Mouse (Mus musculus) liver, embryonic 13.5 days (tissue): Measurements from ENCODE around the gene Lysmd4. TPM values are rescaled to one million over a fixed set of nuclear protein-coding genes. Genes with fewer than 3 reads are reported as not detected.
A peak's percentile ranks its signal among the peaks of the same experiment; 100 is the strongest.
"Not testable (repeated sequence)": the region's sequence is repeated elsewhere in the genome, so short reads cannot be mapped to it uniquely, and the experiment has no call there.

ENCODE experiments used
- ATAC-seq: fragments of 200-750 bp; cut with Nextera tagmentation; 2 replicates; pipeline ENCODE4 v1.8.0; 2017; ENCODE audit warnings: low read depth, mild to moderate bottlenecking, moderate number of reproducible peaks, moderate library complexity
- DNase-seq: peaks from one replicate; pipeline ENCODE4 v3.0.0; 2022
- H3K27ac ChIP-seq: fragments of 300-500 bp; sonication (generic); 2 replicates; pipeline ENCODE4 v1.5.1; 2015; ENCODE audit warnings: moderate library complexity, mild to moderate bottlenecking, inconsistent platforms
- H3K27me3 ChIP-seq: fragments of 300-500 bp; sonication (generic); 2 replicates; pipeline ENCODE4 v1.6.1; 2015; ENCODE audit warnings: mild to moderate bottlenecking, inconsistent platforms
- H3K36me3 ChIP-seq: fragments of 300-500 bp; sonication (generic); 2 replicates; pipeline ENCODE4 v1.6.1; 2015; ENCODE audit warnings: mild to moderate bottlenecking, inconsistent platforms
- H3K4me1 ChIP-seq: fragments of 300-500 bp; sonication (generic); replicated peaks from 2 replicates; pipeline ENCODE4 v1.6.1; 2015; ENCODE audit warnings: inconsistent platforms
- H3K4me2 ChIP-seq: fragments of 300-500 bp; sonication (generic); 2 replicates; pipeline ENCODE4 v1.6.1; 2015; ENCODE audit warnings: inconsistent platforms, mild to moderate bottlenecking, moderate library complexity
- H3K4me3 ChIP-seq: fragments of 300-500 bp; sonication (generic); replicated peaks from 2 replicates; pipeline ENCODE4 v1.5.1; 2015; ENCODE audit warnings: mild to moderate bottlenecking, inconsistent platforms
- H3K9ac ChIP-seq: fragments of 300-500 bp; sonication (generic); 2 replicates; pipeline ENCODE4 v1.6.1; 2015; ENCODE audit warnings: mild to moderate bottlenecking, inconsistent platforms
- H3K9me3 ChIP-seq: fragments of 300-500 bp; sonication (generic); replicated peaks from 2 replicates; pipeline ENCODE4 v1.6.1; 2016; ENCODE audit warnings: inconsistent platforms
- WGBS: fragments of 180-500 bp; shearing (Covaris S2); methylation state at CpG from one replicate; pipeline ENCODE4 v1.1.7; 2015; ENCODE audit not compliant: insufficient replicate concordance; 5-methylcytosine and 5-hydroxymethylcytosine counted together
- polyA plus RNA-seq: library from polyadenylated mRNA; unstranded; fragments of >200 nt; fragmentation: Nextera tagmentation; extraction: Ambion mirVana; gene quantifications from 2 replicates; pipeline ENCODE4 v1.2.1, GENCODE M21; 2015

Gene Lysmd4
- polyA plus RNA-seq, 1 experiment from 2014 or later = 2.9 TPM

DNA sequence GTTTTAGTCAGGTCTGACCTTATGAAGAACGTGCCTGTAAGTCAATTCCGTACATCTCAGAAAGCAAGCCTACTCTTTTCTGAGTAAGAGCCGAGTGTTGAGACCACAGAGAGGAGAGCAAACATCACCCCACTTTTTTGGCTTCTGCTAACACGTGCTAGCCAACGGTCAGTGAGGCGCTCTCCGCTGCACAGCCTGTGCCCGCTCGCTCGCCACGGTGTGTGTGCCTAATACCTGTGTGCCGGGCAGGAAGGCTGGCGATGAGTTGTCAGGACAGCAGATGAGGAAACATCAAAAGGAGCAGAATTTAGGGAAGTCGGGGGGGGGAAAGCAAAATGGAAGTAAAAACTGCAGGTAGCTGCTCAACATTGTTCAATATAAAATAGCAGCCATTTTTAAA lies 10.2 kb downstream of the Lysmd4 start:
- no peak overlapping the region for H3K4me3 ChIP-seq
- DNase-seq = no peak
- H3K36me3 ChIP-seq = peaks cover 36% of the 10 kb centered on the region; the same call in 1 of the 2 replicates
- H3K9ac ChIP-seq = no peak overlapping the region
- no peaks in the 10 kb centered on the region for H3K4me1 ChIP-seq
- WGBS = 85% methylated on average over 14 of the region's 14 CpGs
- no peaks in the 10 kb centered on the region for H3K9me3 ChIP-seq
- no peak overlapping the region for H3K4me2 ChIP-seq
- no peak for ATAC-seq
- no peaks in the 10 kb centered on the region for H3K27me3 ChIP-seq
- H3K27ac ChIP-seq = no peak overlapping the region

DNA sequence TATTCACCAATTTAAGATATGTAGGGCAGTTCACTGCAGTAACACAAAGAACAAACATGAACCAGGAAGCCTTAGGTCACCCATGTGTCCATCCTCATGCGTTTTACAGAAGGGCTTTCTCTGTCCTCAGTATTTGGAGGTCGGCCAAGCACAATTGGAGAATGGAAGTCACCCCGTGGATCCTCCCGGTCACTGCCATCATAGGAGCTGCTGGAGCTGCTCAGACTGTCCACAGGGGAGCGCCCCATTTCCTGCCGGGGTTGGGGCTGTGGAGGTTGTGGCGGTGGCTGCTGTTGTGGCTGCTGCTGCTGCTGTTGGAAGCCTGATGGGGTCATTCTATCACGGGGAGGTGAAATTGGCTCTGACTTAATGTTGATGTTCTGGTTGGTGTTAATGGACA lies 12.5 kb downstream of the Lysmd4 start:
- no peak for ATAC-seq
- 73% methylated on average over 8 of the region's 8 CpGs for WGBS
- peaks cover 40% of the 10 kb centered on the region for H3K36me3 ChIP-seq

DNA sequence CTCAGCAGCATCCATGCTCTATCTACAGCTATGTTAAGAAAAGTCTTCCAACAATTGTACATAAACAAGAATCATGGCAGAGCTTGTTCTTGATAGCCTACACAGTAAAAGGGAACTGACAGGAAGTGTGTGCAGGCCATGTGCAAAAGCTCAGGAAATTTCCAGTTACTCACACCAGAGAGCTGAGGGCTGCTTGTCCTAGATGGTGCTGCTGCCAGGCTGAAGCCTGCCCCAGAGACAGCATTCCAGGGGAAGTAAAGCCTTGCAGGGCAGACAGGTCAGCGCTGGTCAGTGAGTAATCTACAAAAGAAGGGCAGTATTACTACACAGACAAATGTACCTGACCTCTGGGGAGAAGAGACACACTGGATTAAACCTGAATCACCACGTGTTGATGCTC lies 14.0 kb downstream of the Lysmd4 start:
- H3K27ac ChIP-seq = no peak overlapping the region
- no peaks in the 10 kb centered on the region for H3K9me3 ChIP-seq
- peaks cover 40% of the 10 kb centered on the region for H3K36me3 ChIP-seq
- 71% methylated on average over 2 of the region's 2 CpGs for WGBS
- no peak for DNase-seq
- H3K4me1 ChIP-seq = no peaks in the 10 kb centered on the region
- H3K9ac ChIP-seq = no peak overlapping the region
- no peak for ATAC-seq
- H3K27me3 ChIP-seq = no peaks in the 10 kb centered on the region
- no peak overlapping the region for H3K4me3 ChIP-seq
- H3K4me2 ChIP-seq = no peak overlapping the region

More for the DNA sequence above, 12.5 kb downstream of the Lysmd4 start:
- no peaks in the 10 kb centered on the region for H3K9me3 ChIP-seq
- H3K27ac ChIP-seq = no peak overlapping the region
- H3K4me3 ChIP-seq = no peak overlapping the region
- H3K9ac ChIP-seq = no peak overlapping the region
- no peaks in the 10 kb centered on the region for H3K27me3 ChIP-seq
- DNase-seq = no peak
- H3K4me2 ChIP-seq = no peak overlapping the region
- H3K4me1 ChIP-seq = no peaks in the 10 kb centered on the region

DNA sequence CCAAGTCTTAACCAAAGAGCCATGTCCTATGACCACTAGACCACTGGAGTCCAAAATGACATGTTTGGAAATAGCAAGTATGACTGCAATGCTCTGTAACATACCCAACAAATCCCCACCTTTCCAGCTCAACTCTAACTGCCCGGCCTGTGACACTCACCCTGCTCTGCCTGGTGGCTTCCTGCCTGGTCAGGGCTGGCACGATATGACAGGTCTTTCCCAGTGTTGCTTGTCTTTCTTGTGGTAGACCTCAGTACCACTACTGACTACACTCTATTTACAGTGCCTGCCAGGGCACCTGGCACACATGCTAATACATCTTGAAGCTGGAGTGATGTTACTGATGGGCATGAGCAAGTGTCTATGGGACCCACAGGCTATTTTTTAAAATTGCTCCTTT lies 15.4 kb downstream of the Lysmd4 start:
- H3K27ac ChIP-seq = no peak overlapping the region
- 67% methylated on average over 2 of the region's 2 CpGs for WGBS
- no peaks in the 10 kb centered on the region for H3K9me3 ChIP-seq
- peaks cover 33% of the 10 kb centered on the region for H3K36me3 ChIP-seq
- H3K4me1 ChIP-seq = no peaks in the 10 kb centered on the region
- no peak overlapping the region for H3K4me2 ChIP-seq
- no peak overlapping the region for H3K9ac ChIP-seq
- no peaks in the 10 kb centered on the region for H3K27me3 ChIP-seq
- ATAC-seq (no peak), DNase-seq (no peak)
- no peak overlapping the region for H3K4me3 ChIP-seq

DNA sequence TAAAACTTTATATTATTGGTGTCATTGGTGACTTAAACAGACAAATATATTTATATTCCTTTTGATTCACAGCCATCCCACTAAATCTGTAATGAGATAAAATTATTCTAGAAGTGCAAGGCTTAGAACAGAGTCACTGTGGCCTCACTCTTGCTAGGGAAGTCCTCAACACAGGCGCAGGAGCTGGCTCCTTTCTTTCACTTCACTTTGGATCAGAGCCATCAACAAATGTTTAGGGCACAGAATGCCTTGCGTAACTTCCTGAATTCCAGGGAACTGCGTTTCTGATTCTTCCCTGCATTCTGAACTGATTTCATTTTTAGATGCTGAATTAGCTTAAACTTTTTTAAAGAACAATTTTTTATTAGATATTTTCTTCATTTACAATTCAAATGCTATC lies 19.6 kb downstream of the Lysmd4 start:
- DNase-seq (no peak), ATAC-seq (no peak)
- H3K4me1 ChIP-seq = peaks cover 10% of the 10 kb centered on the region
- H3K4me2 ChIP-seq = no peak overlapping the region
- H3K9ac ChIP-seq = no peak overlapping the region
- H3K9me3 ChIP-seq = no peaks in the 10 kb centered on the region
- H3K27me3 ChIP-seq = no peaks in the 10 kb centered on the region
- peaks cover 9% of the 10 kb centered on the region for H3K36me3 ChIP-seq
- 75% methylated on average over 3 of the region's 3 CpGs for WGBS
- H3K27ac ChIP-seq = no peak overlapping the region
- no peak overlapping the region for H3K4me3 ChIP-seq

DNA sequence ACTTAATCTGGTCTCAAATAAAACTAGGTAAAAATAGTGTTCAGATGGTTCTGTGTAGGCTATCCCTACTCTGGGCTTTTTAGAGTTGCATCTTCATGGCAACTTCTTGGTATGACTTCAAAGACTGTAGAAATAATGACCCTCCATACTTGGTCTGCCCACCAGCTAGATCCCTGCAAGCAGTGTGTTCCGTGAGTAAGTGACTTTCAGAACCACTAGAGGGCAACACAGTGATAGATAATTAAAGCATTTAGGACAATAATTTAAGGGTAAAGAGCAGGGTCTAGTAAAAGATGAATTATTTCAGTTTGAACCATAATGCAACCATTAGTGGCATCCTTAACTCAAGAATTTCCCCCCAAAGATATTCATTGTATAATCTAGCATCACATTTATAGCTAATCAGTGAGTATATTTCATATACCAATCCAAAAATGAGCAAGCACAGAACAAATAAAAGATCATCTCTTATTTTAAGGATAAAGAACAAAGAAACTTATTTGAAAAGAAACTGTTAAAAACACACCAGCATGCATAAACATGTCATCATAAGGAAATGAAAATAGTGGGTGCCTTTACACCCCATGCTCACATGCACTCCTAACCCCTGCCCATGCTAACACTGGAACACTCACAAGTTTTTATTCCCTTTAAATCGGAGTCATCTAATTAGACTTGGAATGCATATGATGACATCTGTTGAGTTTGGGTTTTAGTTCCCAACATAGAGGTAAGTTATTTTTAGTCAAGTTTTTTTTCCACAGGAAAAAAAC lies 21.0 kb downstream of the Lysmd4 start:
- H3K4me2 ChIP-seq = no peak overlapping the region
- H3K27me3 ChIP-seq = no peaks in the 10 kb centered on the region
- no peak overlapping the region for H3K27ac ChIP-seq
- 60% methylated on average over 2 of the region's 2 CpGs for WGBS
- ATAC-seq (no peak), DNase-seq (no peak)
- H3K9ac ChIP-seq = no peak overlapping the region
- H3K4me3 ChIP-seq = no peak overlapping the region
- H3K36me3 ChIP-seq = peaks cover 13% of the 10 kb centered on the region
- H3K9me3 ChIP-seq = no peaks in the 10 kb centered on the region
- peaks cover 10% of the 10 kb centered on the region for H3K4me1 ChIP-seq

DNA sequence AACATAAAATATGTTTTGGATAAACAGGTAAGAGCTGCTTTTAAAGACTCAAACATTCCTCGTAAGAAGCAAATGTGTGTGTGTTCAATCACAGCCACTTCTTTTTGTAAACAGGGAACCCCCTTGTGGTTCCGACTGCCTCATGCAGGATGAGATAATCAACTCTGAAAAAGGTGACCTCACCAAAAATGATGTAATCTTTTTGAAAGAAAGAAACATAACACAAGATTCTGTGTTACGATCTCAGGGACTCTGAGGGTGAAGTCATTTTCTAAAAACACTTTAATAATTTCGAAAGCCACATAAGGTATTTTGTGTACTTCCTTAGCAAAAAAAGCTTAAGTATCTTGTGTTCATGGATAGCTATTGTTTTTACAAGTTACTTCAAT lies 21.5 kb downstream of the Lysmd4 start:
- no peaks in the 10 kb centered on the region for H3K27me3 ChIP-seq
- no peak overlapping the region for H3K4me3 ChIP-seq
- H3K4me1 ChIP-seq = peaks cover 10% of the 10 kb centered on the region
- H3K9me3 ChIP-seq = no peaks in the 10 kb centered on the region
- ATAC-seq = no peak
- peaks cover 14% of the 10 kb centered on the region for H3K36me3 ChIP-seq
- WGBS = 46% methylated on average over 4 of the region's 4 CpGs
- H3K4me2 ChIP-seq = no peak overlapping the region
- no peak for DNase-seq
- no peak overlapping the region for H3K27ac ChIP-seq
- H3K9ac ChIP-seq = no peak overlapping the region

DNA sequence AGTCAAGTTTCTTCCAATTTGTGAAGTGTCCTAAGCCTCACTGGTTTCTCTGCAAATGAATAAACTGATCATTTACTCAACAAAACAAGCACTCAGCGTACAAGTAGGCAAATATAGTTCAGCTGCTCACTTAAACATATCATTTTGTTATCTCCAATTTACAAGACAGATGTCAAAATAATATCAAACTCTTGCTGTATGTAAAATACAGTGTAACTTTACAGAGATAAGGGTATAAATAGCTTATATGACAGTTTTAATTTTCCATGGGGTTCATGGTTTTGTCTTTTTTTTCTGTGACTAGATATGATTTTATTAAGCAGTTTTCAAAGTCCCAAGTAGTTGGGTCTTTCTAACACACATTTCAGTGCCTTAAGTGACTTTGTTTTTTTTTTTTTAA lies 22.9 kb downstream of the Lysmd4 start:
- H3K4me2 ChIP-seq = no peak overlapping the region
- no peak overlapping the region for H3K27ac ChIP-seq
- DNase-seq = no peak
- H3K4me1 ChIP-seq = peaks cover 10% of the 10 kb centered on the region
- H3K9ac ChIP-seq = no peak overlapping the region
- H3K27me3 ChIP-seq = no peaks in the 10 kb centered on the region
- H3K36me3 ChIP-seq = peaks cover 14% of the 10 kb centered on the region; the same call in 1 of the 2 replicates
- H3K4me3 ChIP-seq = no peak overlapping the region
- ATAC-seq = no peak
- 51% methylated on average over 1 of the region's 1 CpGs for WGBS
- no peaks in the 10 kb centered on the region for H3K9me3 ChIP-seq

DNA sequence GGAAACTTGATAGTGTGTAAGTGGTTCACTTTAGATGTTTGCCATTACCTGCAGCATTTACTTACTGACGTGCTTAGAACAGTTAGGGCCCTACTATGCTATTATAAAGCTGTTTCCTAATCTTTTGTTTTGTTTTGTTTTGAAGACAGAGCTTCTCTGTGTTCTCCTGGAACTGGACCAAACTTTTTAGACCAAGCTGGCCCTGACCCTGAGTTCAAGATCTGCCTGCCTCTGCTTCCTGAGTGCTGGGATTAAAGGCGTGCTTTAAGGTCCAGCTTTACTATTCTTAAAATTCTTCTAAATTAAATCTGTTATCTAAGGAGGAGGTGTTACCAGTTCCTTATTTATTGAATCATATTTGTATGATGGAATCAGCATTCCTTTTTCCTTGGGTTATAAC lies 23.7 kb downstream of the Lysmd4 start:
- DNase-seq = no peak
- ATAC-seq = no peak
- H3K9me3 ChIP-seq = no peaks in the 10 kb centered on the region
- peaks cover 10% of the 10 kb centered on the region for H3K4me1 ChIP-seq
- no peaks in the 10 kb centered on the region for H3K27me3 ChIP-seq
- peaks cover 15% of the 10 kb centered on the region; the same call in 1 of the 2 replicates for H3K36me3 ChIP-seq
- H3K9ac ChIP-seq = no peak overlapping the region
- no peak overlapping the region for H3K27ac ChIP-seq
- H3K4me2 ChIP-seq = no peak overlapping the region
- WGBS = 78% methylated on average over 2 of the region's 2 CpGs
- H3K4me3 ChIP-seq = no peak overlapping the region

DNA sequence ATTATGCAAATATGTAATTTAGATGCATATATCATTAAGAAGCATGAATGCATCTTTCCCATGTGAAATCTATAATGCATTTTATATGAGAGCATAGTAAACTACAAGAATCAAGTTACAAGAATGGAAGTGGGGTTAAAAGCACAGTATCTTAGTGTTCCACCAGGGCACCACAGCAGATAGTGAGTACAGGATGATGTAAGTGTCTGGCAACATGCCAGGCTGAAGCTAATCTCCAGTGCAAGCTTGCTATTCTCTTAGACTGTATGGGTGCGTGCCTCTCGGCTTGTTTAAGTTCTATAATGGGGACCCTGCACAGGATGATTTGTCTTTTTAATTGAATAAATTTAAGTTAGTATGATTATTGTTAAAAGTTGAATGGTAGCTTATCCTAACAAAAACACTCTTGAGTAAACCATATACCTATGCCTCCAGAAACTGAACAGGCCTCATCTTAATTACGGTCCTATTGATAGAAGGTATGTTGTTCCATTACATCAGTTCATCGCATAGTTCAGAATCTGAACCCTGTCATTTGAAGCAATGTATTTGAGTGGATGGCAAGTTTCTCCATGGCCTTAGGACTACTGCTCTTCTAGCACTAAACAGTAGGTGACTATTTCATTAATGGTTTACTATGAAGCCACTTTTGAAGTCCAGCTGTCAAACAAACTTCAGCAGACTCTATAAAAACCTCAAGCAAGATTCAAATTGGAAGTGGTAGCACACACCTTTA lies 37.7 kb downstream of the Lysmd4 start:
- peaks cover 14% of the 10 kb centered on the region; the same call in 1 of the 2 replicates for H3K36me3 ChIP-seq
- DNase-seq = peak; percentile 55
- H3K9me3 ChIP-seq = no peaks in the 10 kb centered on the region
- peaks cover 12% of the 10 kb centered on the region for H3K4me1 ChIP-seq
- peak; percentile 99 for ATAC-seq
- no peak overlapping the region for H3K9ac ChIP-seq
- no peak overlapping the region for H3K4me2 ChIP-seq
- peak overlapping the region; percentile 15; the same call in 1 of the 2 replicates for H3K27ac ChIP-seq
- H3K4me3 ChIP-seq = no peak overlapping the region
- H3K27me3 ChIP-seq = no peaks in the 10 kb centered on the region
- WGBS = 51% methylated on average over 4 of the region's 4 CpGs

DNA sequence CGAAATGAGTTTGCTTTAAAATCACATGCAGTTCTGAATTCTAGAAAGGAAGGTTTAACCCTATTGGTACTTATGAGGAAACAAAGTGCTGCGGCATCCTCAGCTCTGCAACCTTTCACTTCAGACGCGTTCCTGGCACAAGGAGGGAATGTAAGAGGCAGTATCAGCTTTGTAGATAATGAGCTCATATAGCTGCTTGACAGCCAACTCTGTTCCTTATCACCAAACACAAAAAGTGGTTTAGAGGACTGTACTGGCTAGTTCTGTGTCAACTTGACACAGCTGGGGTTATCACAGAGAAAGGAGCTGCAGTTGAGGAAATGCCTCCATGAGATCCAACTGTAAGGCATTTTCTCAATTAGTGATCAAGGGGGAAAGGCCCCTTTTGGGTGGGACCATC lies 48.1 kb downstream of the Lysmd4 start:
- not testable (repeated sequence) for H3K27me3 ChIP-seq, H3K9me3 ChIP-seq, H3K9ac ChIP-seq, H3K4me3 ChIP-seq, H3K36me3 ChIP-seq
- peak; percentile 98 for ATAC-seq
- peak overlapping the region; percentile 77 for H3K27ac ChIP-seq
- 21% methylated on average over 4 of the region's 4 CpGs for WGBS
- DNase-seq = peak; percentile 18
- peak overlapping the region; percentile 37 for H3K4me2 ChIP-seq
- H3K4me1 ChIP-seq = peaks cover 13% of the 10 kb centered on the region
